Mouse (Mus musculus): ENCODE results near the gene 4930442H23Rik. TPM values are rescaled to one million over a fixed set of nuclear protein-coding genes. Genes with fewer than 3 reads are reported as not detected.
"Not testable (repeated sequence)": the region's sequence is repeated elsewhere in the genome, so short reads cannot be mapped to it uniquely, and the experiment has no call there.

4930442H23Rik gene
- total RNA-seq, 2 experiments from 2014 or later = not detected

DNA sequence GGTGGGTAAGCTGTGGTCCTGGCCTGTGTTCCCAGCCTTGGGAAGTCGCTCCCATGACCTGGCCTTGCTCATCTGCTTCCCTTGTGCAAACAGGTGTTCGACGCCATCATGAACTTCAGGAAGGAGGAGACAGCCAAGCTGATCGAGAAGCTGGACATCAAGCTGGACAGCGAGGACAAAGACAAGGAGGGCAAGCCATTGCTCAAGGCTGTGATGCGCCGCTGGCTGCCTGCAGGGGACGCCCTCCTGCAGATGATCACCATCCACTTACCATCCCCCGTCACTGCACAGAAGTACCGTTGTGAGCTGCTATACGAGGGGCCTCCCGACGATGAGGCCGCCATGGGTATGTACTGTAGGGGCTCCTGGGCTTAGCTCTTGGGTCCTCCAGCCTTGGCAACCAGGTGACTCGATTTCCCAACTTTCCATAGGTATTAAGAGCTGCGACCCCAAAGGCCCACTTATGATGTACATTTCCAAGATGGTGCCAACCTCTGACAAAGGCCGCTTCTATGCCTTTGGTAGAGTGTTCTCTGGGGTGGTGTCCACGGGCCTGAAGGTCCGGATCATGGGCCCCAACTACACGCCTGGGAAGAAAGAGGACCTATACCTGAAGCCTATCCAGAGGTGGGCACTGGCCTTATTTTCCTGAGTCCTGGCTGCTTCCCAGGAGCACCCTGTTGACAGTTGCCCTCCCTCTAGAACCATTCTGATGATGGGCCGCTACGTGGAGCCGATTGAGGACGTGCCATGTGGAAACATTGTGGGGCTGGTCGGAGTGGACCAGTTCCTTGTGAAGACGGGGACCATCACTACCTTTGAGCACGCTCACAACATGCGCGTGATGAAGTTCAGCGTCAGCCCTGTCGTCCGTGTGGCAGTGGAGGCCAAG, 4.0 kb downstream of the 4930442H23Rik start:
- no peak for ATAC-seq (replicated peaks; ENCODE audit: low FRiP score, poor library complexity, severe bottlenecking)

DNA sequence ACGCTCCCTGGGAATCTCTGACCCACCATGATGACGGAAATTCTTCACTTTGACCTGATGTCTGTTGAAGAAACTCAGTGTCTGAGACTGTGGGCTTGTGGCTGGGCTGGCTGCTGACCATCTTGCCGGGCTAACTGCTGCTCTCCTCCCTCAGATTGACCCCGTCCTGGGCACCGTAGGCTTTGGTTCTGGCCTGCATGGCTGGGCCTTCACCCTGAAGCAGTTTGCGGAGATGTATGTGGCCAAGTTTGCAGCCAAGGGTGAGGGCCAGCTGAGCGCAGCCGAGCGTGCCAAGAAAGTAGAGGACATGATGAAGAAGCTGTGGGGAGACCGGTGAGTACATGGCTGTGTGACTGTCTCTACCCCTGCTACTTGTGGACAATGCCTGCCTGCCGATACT, 4.7 kb downstream of the 4930442H23Rik start:
- ATAC-seq (replicated peaks; ENCODE audit: low FRiP score, poor library complexity, severe bottlenecking) = no peak

DNA sequence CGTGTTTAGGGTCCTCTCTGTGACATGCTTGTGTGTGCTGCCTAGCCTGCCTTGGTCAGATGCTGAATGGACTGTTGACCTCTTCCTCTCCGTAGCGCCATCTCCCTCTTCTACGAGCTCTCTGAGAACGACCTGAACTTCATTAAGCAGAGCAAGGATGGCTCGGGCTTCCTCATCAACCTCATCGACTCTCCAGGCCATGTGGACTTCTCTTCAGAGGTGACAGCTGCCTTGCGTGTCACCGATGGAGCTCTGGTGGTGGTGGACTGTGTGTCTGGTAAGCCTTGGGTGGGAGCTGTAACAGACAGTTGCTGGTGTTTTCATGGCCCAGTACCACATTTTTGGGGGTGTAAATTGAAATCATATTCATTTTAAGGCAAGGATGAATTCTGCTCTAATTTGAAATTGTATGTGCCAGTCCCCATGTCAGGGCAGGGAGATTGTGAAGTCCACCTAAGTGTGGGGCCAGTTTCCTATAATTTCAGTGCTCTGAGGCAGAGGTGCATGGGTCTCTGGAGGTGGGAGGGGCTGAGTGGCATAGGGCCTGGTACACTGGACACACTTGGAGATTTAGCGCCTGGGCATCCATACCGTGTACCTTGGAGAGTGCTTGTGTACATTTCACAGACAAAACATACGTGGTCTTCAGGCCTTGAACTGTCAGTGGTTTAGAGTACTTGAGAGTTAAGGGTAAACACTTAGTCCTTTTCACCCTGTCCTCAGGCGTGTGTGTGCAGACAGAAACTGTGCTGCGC, 5.5 kb downstream of the 4930442H23Rik start:
- ATAC-seq (replicated peaks; ENCODE audit: low FRiP score, poor library complexity, severe bottlenecking) = no peak

DNA sequence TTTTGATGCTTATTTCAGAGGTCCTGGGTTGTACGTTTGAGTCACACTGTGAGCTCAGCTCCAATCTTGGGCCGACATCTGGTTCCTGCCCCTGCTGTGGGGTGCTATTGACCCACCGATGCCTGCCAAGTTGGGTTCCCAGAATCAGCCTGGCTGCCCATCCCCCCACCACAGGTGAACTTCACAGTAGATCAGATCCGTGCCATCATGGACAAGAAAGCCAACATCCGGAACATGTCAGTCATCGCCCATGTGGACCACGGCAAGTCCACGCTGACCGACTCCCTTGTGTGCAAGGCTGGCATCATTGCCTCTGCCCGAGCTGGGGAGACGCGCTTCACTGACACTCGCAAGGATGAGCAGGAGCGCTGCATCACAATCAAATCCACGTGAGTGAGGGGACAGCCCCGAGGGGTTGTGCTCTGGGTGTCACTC, 6.1 kb downstream of the 4930442H23Rik start:
- no peak for ATAC-seq (replicated peaks; ENCODE audit: low FRiP score, poor library complexity, severe bottlenecking)

DNA sequence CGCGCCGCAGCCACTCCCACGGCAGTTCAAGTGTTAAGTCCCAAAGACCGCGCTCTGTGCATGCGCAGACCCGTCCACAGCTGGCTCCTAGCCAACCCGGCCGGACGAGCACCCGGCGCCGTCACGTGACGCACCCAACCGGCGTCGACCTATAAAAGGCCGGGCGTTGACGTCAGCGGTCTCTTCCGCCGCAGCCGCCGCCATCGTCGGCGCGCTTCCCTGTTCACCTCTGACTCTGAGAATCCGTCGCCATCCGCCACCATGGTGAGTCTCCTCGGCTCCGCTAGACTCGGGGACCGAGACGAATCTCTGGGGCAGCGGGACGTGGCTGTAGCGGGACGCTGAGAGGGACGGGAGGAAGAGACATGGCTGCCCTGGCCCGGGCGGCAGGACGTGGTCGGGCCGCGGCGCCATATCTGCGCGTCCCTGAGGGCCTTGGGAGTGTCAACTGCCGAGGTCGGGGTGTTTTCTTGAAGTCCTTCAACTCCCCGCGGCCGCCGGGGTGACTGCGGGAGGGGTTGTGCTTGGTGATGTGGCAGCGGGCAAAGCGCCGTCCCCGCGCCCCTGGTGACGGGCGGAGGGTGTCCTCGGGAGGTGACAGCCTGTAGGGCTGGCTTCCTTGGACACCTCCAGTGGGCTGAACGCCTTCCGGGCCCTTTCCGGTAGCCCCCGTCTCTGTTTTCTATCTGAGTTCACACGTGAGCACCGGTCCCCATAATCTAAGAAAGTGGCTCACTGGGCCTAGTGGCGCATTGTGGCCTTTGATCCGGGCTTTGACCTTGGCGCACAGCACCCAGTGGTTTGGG, 7.0 kb downstream of the 4930442H23Rik start, which contains the start of gene Eef2:
Gene Eef2 (plus strand): TSS at position 166 of the 806 bp plus-strand sequence.
- ATAC-seq (replicated peaks; ENCODE audit: low FRiP score, poor library complexity, severe bottlenecking) = peak; percentile 78

DNA sequence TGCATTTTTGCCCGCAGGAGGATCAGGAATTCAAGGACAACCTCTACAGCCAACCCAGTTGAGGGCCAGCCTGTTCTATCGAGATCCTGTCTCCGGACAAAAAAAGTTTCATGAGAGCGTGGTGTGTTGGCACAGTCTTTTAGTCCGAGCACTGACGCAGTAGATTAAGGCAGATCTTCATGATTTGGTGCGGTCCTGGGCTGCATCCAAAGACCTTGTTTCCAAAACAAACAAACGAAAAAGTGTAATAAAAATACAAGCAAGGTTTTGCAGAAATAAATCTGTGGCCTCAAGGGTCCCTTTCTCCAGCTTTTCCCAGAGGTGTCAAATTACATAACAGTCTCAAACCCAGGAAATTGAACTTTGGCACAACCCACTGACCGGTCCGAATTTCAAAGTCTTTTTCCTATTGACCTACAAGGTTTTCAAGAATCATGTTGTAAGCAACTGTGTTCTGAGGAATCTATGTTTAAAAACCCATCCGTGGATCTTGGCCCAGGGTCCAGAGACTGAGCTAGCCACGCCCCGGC, 7.6 kb downstream of the 4930442H23Rik start:
- no peak for ATAC-seq (replicated peaks; ENCODE audit: low FRiP score, poor library complexity, severe bottlenecking)

- ATAC-seq (replicated peaks; ENCODE audit: low FRiP score, poor library complexity, severe bottlenecking) = not testable (repeated sequence)
These were observed 8.3 kb downstream of the 4930442H23Rik start for GRCm38 (mm10) chr10:81175345-81175701.

- ATAC-seq (replicated peaks; ENCODE audit: low FRiP score, poor library complexity, severe bottlenecking) = peak; percentile 66
These were observed 8.9 kb downstream of the 4930442H23Rik start for GRCm38 (mm10) chr10:81174617-81175344.

- ATAC-seq (replicated peaks; ENCODE audit: low FRiP score, poor library complexity, severe bottlenecking) = peak; percentile 45
These were observed 10.5 kb downstream of the 4930442H23Rik start for GRCm38 (mm10) chr10:81173132-81173531.

- not testable (repeated sequence) for ATAC-seq (replicated peaks; ENCODE audit: low FRiP score, poor library complexity, severe bottlenecking)
These were observed 14.2 kb downstream of the 4930442H23Rik start for GRCm38 (mm10) chr10:81169411-81169900.

DNA sequence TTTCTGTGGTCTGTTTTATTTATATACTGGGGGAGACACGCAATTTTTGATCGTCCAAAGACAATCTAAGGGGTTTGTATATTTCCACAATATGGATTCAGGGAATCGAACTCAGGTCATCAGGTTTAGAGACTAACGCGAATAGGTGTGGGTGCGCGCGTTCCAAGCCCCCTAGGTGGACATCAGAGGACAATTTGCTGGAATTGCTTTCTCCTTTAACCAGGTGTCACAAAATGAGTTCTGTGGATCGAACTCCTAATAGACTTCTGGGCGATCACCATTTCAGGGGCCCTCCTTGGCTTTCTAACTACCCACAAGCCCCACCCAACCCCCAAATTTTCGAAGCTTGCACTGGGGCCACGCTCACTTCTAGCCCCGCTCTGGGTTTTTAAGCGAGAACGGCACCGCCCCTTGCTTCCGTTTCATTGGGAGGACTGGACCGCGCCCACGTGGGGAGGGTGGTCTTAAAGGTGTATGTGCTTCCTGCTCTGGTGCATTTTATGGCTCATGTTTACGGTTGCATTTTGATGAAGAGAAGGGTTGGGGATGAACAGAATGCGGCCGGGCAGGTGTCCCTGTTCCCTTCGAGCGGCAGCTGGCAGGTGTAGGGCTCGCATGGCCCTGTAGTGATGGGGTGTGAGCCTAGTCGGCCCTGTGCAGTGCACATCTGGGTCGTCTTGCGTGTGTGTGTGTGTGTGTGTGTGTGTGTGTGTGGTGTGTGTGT, 15.0 kb downstream of the 4930442H23Rik start:
- ATAC-seq (replicated peaks; ENCODE audit: low FRiP score, poor library complexity, severe bottlenecking) = peak; percentile 58

DNA sequence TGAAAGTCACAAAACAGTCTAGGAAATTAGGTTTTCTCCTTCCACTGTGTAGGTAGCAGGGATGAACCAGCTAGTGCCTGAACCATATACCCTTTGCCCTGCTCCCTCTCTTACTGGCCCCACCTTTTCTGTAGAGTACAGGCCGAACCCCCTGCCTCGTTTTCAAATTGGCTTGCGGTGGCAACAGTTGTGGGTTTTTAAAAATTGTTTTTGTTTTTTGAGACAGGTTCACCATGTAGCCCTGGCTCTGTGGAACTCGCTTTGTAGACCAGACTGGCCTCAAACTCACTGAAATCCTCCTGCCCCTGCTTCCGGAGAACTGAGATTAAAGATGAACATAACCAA, 15.6 kb downstream of the 4930442H23Rik start:
- peak; percentile 44 for ATAC-seq (replicated peaks; ENCODE audit: low FRiP score, poor library complexity, severe bottlenecking)

- ATAC-seq (replicated peaks; ENCODE audit: low FRiP score, poor library complexity, severe bottlenecking) = peak; percentile 93
These were observed 16.2 kb downstream of the 4930442H23Rik start, which contains the start of gene Pias4 for GRCm38 (mm10) chr10:81167200-81168086. TSS of gene Pias4 (minus strand) at chr10:81167923.

DNA sequence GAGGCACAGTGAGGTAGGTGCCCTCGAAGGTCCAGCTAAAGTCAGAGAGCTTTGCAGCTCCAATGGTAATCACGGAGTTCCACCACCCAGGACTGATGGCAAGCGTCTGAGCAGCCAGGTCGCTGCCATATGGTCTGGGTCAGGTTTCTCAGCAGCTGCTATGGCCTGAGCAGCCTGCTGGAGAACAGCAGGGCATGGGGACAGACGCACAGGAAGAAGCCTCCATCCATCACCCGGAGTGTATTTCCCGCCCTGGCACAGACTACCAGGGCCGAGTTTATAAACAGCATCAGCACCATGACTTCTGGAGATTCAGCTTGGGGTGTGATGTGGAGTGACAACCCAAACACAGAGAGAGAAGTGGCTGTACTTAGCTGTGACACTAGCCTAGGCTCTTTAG, 18.5 kb downstream of the 4930442H23Rik start:
- ATAC-seq (replicated peaks; ENCODE audit: low FRiP score, poor library complexity, severe bottlenecking) = no peak

DNA sequence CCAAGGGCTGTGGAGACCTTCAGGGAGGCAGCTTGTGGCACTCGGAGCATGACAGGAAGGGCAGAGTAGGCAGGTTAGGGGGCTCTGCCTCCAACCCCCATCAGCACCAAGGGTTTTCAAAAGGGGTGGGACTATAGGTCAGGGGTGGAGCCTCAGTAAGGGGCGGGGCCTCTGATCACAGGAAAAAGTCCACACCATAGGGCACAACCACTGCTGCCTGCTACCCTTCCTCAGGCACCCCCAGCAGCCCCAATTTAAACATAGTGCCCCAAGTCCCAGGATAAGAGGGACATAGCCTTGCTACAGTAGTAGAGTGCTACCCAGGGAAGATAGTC, 21.4 kb downstream of the 4930442H23Rik start:
- peak; percentile 20; the same call in 1 of the 2 replicates for ATAC-seq (replicated peaks; ENCODE audit: low FRiP score, poor library complexity, severe bottlenecking)

- no peak for ATAC-seq (replicated peaks; ENCODE audit: low FRiP score, poor library complexity, severe bottlenecking)
These were observed 21.9 kb downstream of the 4930442H23Rik start for GRCm38 (mm10) chr10:81161602-81162317.

DNA sequence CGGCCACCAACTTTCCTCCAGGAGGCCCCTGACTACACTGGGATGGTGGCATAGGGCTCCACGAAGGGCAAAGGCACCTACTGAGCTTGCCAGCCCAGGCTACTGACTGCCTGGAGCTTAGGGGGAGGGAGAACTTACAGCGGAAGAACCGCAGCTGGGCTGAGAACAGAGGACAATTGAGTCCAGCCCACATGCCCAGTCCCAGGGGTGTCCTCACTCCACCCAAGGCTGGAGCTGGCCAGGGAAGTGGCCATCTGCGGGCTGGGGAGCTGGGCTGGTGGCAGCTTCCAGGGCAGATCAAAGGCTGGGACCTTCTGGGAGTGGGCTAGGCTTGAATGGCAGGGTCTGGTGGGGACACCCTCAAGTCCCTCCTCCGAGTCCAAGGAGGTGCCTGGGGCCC, 28.9 kb downstream of the 4930442H23Rik start:
- no peak for ATAC-seq (replicated peaks; ENCODE audit: low FRiP score, poor library complexity, severe bottlenecking)

All from erythroid progenitor cell, adult 5-6 weeks (primary cell).